Mouse (Mus musculus) midbrain, embryonic 11.5 days (tissue): ENCODE data around the gene Galnt14. TPM values are rescaled to one million over a fixed set of nuclear protein-coding genes. Genes with fewer than 3 reads are reported as not detected.
A peak's percentile ranks its signal among the peaks of the same experiment; 100 is the strongest.

Source experiments
- ATAC-seq: fragments of 200-750 bp; cut with Nextera tagmentation; 2 replicates; pipeline ENCODE4 v1.8.0; 2017; ENCODE audit warnings: moderate TSS enrichment, moderate library complexity; ENCODE audit not compliant: low FRiP score
- DNase-seq: peaks from one replicate; pipeline ENCODE4 v3.0.0; 2015; ENCODE audit warnings: low spot score; ENCODE audit errors: missing footprints
- H3K27ac ChIP-seq: fragments of 300-500 bp; sonication (generic); 2 replicates; pipeline ENCODE4 v1.5.1; 2014; ENCODE audit warnings: low read depth, low read length
- H3K27me3 ChIP-seq: fragments of 300-500 bp; sonication (generic); 2 replicates; pipeline ENCODE4 v1.6.1; 2014; ENCODE audit warnings: mild to moderate bottlenecking, low read length, moderate library complexity, mixed read lengths; ENCODE audit not compliant: control insufficient read depth, insufficient read depth
- H3K36me3 ChIP-seq: fragments of 300-500 bp; sonication (generic); 2 replicates; pipeline ENCODE4 v1.6.1; 2014; ENCODE audit warnings: mild to moderate bottlenecking, low read length, moderate library complexity, mixed read lengths; ENCODE audit not compliant: control insufficient read depth, insufficient read depth
- H3K4me1 ChIP-seq: fragments of 300-500 bp; sonication (generic); 2 replicates; pipeline ENCODE4 v1.6.1; 2014; ENCODE audit warnings: low read length; ENCODE audit not compliant: control insufficient read depth, insufficient read depth
- H3K4me2 ChIP-seq: fragments of 300-500 bp; sonication (generic); 2 replicates; pipeline ENCODE4 v1.6.1; 2014; ENCODE audit warnings: mild to moderate bottlenecking, moderate library complexity
- H3K4me3 ChIP-seq: fragments of 300-500 bp; sonication (generic); 2 replicates; pipeline ENCODE4 v1.5.1; 2014; ENCODE audit warnings: low read depth, low read length
- H3K9ac ChIP-seq: fragments of 300-500 bp; sonication (generic); 2 replicates; pipeline ENCODE4 v1.6.1; 2014; ENCODE audit warnings: low read length
- H3K9me3 ChIP-seq: fragments of 300-500 bp; sonication (generic); 2 replicates; pipeline ENCODE4 v1.6.1; 2016; ENCODE audit warnings: low read length; ENCODE audit not compliant: control insufficient read depth
- WGBS: fragments of 180-500 bp; shearing (Covaris S2); extraction: QIAGEN DNeasy Blood & Tissue Kit; methylation state at CpG from one replicate; pipeline ENCODE4 v1.1.7; 2014; 5-methylcytosine and 5-hydroxymethylcytosine counted together
- polyA plus RNA-seq: library from polyadenylated mRNA; unstranded; fragments of >200 nt; fragmentation: Nextera tagmentation; extraction: Ambion mirVana; gene quantifications from 2 replicates; pipeline ENCODE4 v1.2.1, GENCODE M21; 2014

Gene Galnt14
- polyA plus RNA-seq, 1 experiment from 2014 or later: 4.7 TPM

GRCm38 (mm10) chr17:73709131-73710041 lies 867 bp downstream of the Galnt14 start:
- Histone ChIP-seq H3K9me3 (peaks cover 2% of the 10 kb centered on the region; the same call in 1 of the 2 replicates), H3K4me3 (peak overlapping the region; percentile 51), H3K9ac (peak overlapping the region; percentile 70), H3K4me2 (peak overlapping the region; percentile 92), H3K27me3 (peaks cover 21% of the 10 kb centered on the region), H3K27ac (no peak overlapping the region), H3K36me3 (no peaks in the 10 kb centered on the region), H3K4me1 (peaks cover 7% of the 10 kb centered on the region; the same call in 1 of the 2 replicates)
- peak; percentile 57 for ATAC-seq
- DNase-seq: peak; percentile 91
- under 1% methylated on average over 43 of the region's 43 CpGs for WGBS

GRCm38 (mm10) chr17:73708451-73708850 lies 1.8 kb downstream of the Galnt14 start:
- peaks cover 21% of the 10 kb centered on the region for H3K27me3 ChIP-seq
- no peak overlapping the region for H3K4me2 ChIP-seq
- ATAC-seq: no peak
- peaks cover 5% of the 10 kb centered on the region; the same call in 1 of the 2 replicates for H3K4me1 ChIP-seq
- DNase-seq: no peak
- H3K27ac ChIP-seq: no peak overlapping the region
- WGBS: 90% methylated on average over 6 of the region's 6 CpGs
- no peak overlapping the region for H3K9ac ChIP-seq
- H3K9me3 ChIP-seq: peaks cover 2% of the 10 kb centered on the region; the same call in 1 of the 2 replicates
- no peaks in the 10 kb centered on the region for H3K36me3 ChIP-seq
- H3K4me3 ChIP-seq: no peak overlapping the region

GRCm38 (mm10) chr17:73703571-73703970 lies 6.7 kb downstream of the Galnt14 start:
- H3K9me3 ChIP-seq: peaks cover 2% of the 10 kb centered on the region; the same call in 1 of the 2 replicates
- H3K4me1 ChIP-seq: no peaks in the 10 kb centered on the region
- DNase-seq (no peak), ATAC-seq (no peak)
- no peak overlapping the region for H3K27ac ChIP-seq
- no peak overlapping the region for H3K4me2 ChIP-seq
- H3K9ac ChIP-seq: no peak overlapping the region
- H3K27me3 ChIP-seq: no peaks in the 10 kb centered on the region; the same call in 1 of the 2 replicates
- no peak overlapping the region for H3K4me3 ChIP-seq
- no peaks in the 10 kb centered on the region for H3K36me3 ChIP-seq

GRCm38 (mm10) chr17:73701016-73701415 lies 9.2 kb downstream of the Galnt14 start:
- H3K9ac ChIP-seq: no peak overlapping the region
- H3K4me1 ChIP-seq: no peaks in the 10 kb centered on the region
- peak; percentile 62; the same call in 1 of the 2 replicates for ATAC-seq
- H3K4me2 ChIP-seq: no peak overlapping the region
- no peaks in the 10 kb centered on the region for H3K27me3 ChIP-seq
- H3K36me3 ChIP-seq: no peaks in the 10 kb centered on the region
- WGBS: 35% methylated on average over 7 of the region's 7 CpGs
- H3K9me3 ChIP-seq: no peaks in the 10 kb centered on the region
- no peak for DNase-seq
- no peak overlapping the region for H3K4me3 ChIP-seq
- H3K27ac ChIP-seq: no peak overlapping the region

- Histone ChIP-seq H3K4me1 (no peaks in the 10 kb centered on the region), H3K27ac (no peak overlapping the region), H3K9me3 (no peaks in the 10 kb centered on the region), H3K4me2 (no peak overlapping the region), H3K27me3 (no peaks in the 10 kb centered on the region), H3K9ac (no peak overlapping the region), H3K36me3 (no peaks in the 10 kb centered on the region), H3K4me3 (no peak overlapping the region)
- 65% methylated on average over 6 of the region's 6 CpGs for WGBS
- ATAC-seq (0 out of 2 replicates have a peak, but pooled peaks have one; percentile 27), DNase-seq (peak; percentile 75)
Observed at GRCm38 (mm10) chr17:73699881-73700280, 10.4 kb downstream of the Galnt14 start.

GRCm38 (mm10) chr17:73694206-73694952 lies 15.9 kb downstream of the Galnt14 start:
- H3K4me1 ChIP-seq: no peaks in the 10 kb centered on the region
- no peak overlapping the region for H3K4me2 ChIP-seq
- H3K27ac ChIP-seq: no peak overlapping the region
- DNase-seq: no peak
- H3K36me3 ChIP-seq: no peaks in the 10 kb centered on the region
- WGBS: 93% methylated on average over 3 of the region's 3 CpGs
- H3K4me3 ChIP-seq: no peak overlapping the region
- H3K27me3 ChIP-seq: no peaks in the 10 kb centered on the region
- no peak overlapping the region for H3K9ac ChIP-seq
- no peaks in the 10 kb centered on the region for H3K9me3 ChIP-seq
- no peak for ATAC-seq

- H3K4me1 ChIP-seq: no peaks in the 10 kb centered on the region
- no peaks in the 10 kb centered on the region for H3K36me3 ChIP-seq
- no peaks in the 10 kb centered on the region for H3K27me3 ChIP-seq
- H3K27ac ChIP-seq: no peak overlapping the region
- ATAC-seq (no peak), DNase-seq (no peak)
- H3K9me3 ChIP-seq: no peaks in the 10 kb centered on the region
- WGBS: 73% methylated on average over 3 of the region's 3 CpGs
- H3K4me2 ChIP-seq: no peak overlapping the region
- H3K9ac ChIP-seq: no peak overlapping the region
- no peak overlapping the region for H3K4me3 ChIP-seq
Observed at GRCm38 (mm10) chr17:73688261-73688660, 22.0 kb downstream of the Galnt14 start.

- 90% methylated on average over 8 of the region's 8 CpGs for WGBS
- Histone ChIP-seq H3K9me3 (no peaks in the 10 kb centered on the region), H3K27me3 (no peaks in the 10 kb centered on the region), H3K36me3 (no peaks in the 10 kb centered on the region), H3K4me3 (no peak overlapping the region), H3K4me2 (no peak overlapping the region), H3K27ac (no peak overlapping the region), H3K4me1 (no peaks in the 10 kb centered on the region), H3K9ac (no peak overlapping the region)
- no peak for DNase-seq
- no peak for ATAC-seq
Observed at GRCm38 (mm10) chr17:73686292-73686691, 24.0 kb downstream of the Galnt14 start.

- Histone ChIP-seq H3K27me3 (no peaks in the 10 kb centered on the region), H3K9ac (no peak overlapping the region), H3K4me2 (no peak overlapping the region), H3K4me3 (no peak overlapping the region), H3K36me3 (no peaks in the 10 kb centered on the region), H3K27ac (no peak overlapping the region), H3K9me3 (no peaks in the 10 kb centered on the region), H3K4me1 (no peaks in the 10 kb centered on the region)
- no peak for DNase-seq
- ATAC-seq: no peak
- 77% methylated on average over 5 of the region's 5 CpGs for WGBS
Observed at GRCm38 (mm10) chr17:73684746-73685145, 25.5 kb downstream of the Galnt14 start.
